Mouse (Mus musculus): ENCODE data around the gene Psrc1. TPM values are rescaled to one million over a fixed set of nuclear protein-coding genes. Genes with fewer than 3 reads are reported as not detected.

The Psrc1 gene
- polyA plus RNA-seq, 1 experiment from 2014 or later = 19.3 TPM

DNA sequence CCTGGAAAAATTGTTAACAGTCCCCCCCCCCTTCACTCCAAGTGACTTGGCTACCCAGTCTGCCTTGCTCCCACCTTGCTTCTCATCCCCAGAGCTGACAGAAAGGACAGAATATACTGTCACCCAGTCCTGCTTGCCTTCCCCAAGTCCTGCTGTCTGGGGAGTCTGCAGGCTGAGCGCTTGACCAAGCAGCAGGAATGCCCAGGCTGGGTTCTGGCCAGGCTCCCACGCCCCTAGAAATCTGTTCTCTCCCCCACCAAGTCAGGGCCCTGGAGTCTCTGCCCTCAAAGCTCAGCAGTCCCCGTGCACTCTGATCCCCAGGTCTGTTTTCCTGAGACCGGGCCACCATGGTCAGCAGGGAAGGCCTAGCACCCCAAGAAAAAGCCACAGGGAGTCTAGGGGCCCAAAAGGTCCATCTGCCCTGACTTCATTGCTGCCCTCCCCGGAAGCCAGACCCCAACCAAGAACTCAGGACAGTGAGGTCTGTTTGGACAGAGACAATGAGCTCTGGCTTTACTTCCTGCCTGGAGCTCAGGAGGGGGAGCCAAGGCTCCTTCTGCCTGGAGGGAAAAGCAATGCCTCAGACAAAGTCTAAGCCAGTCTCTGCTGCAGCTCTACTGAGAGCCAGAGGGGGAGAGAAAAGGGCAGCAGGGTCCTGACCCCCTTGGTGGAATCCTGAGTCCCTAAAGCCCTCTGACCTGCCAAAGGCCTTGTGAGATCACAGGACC, 27.6 kb downstream of the Psrc1 start:
- peaks cover 3 to 9% of the 10 kb centered on the region in 2 experiments; a peak in 2 of 4 replicates for H3K4me1 ChIP-seq (ENCODE audit: control insufficient read depth in 2 of 2, insufficient read depth in 2 of 2, low read length in 2 of 2)
- peak overlapping the region in 1 of 2 experiments; percentile 28; a peak in 1 of 4 replicates for H3K27ac ChIP-seq (replicated peaks in 1 of 2; ENCODE audit: control insufficient read depth in 1 of 2, insufficient read depth in 1 of 2, low read depth in 2 of 2, low read length in 2 of 2)
- H3K9me3 ChIP-seq (ENCODE audit: control insufficient read depth, low read length) = peaks cover 6% of the 10 kb centered on the region; the same call in 1 of the 2 replicates
- 62% methylated on average over 5 of the region's 5 CpGs for WGBS
- H3K9ac ChIP-seq (ENCODE audit: low read length) = peak overlapping the region; percentile 25
- H3K4me3 ChIP-seq (ENCODE audit: control insufficient read depth in 1 of 2, insufficient read depth in 1 of 2, low read depth in 1 of 2, low read length in 2 of 2) = no peak overlapping the region
- no peak for ATAC-seq (ENCODE audit: insufficient number of reproducible peaks, insufficient read depth, low FRiP score, low read depth)
- H3K27me3 ChIP-seq (ENCODE audit: control insufficient read depth, insufficient read depth, low read length) = peaks cover 11% of the 10 kb centered on the region
- H3K4me2 ChIP-seq (ENCODE audit: low read length) = no peak overlapping the region
- H3K36me3 ChIP-seq (ENCODE audit: control insufficient read depth, insufficient read depth, low read length) = 0 out of 2 replicates have a peak, but pooled peaks cover 5% of the 10 kb centered on the region

DNA sequence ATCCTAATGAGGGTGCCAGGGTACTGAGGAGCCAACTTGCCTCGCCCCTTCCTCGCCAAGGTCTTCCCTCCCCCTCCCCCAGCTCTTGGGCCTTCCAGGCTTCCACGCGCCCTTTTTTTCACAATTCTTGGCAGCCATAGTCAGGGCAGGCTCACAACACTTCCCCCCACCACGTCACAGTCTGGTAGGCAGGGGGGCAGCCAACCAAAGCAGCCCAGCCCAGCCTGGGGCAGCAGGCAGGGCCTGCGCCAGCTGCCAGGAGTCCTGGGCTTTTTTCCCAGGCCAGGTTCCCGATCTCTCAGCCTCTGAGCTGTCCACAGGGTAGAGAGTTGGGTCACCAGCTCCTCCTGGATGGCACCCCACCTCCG, 28.1 kb downstream of the Psrc1 start:
- ATAC-seq (ENCODE audit: insufficient number of reproducible peaks, insufficient read depth, low FRiP score, low read depth) = no peak

GRCm38 (mm10) chr3:108413634-108414360, 30.2 kb downstream of the Psrc1 start:
- no peak overlapping the region for H3K27ac ChIP-seq (replicated peaks in 1 of 2; ENCODE audit: control insufficient read depth in 1 of 2, insufficient read depth in 1 of 2, low read depth in 2 of 2, low read length in 2 of 2)
- H3K4me3 ChIP-seq (ENCODE audit: control insufficient read depth in 1 of 2, insufficient read depth in 1 of 2, low read depth in 1 of 2, low read length in 2 of 2) = no peak overlapping the region
- no peak overlapping the region for H3K9ac ChIP-seq (ENCODE audit: low read length)
- H3K4me2 ChIP-seq (ENCODE audit: low read length) = no peak overlapping the region
- 94% methylated on average over 35 of the region's 35 CpGs for WGBS
- H3K9me3 ChIP-seq (ENCODE audit: control insufficient read depth, low read length) = peaks cover 6% of the 10 kb centered on the region; the same call in 1 of the 2 replicates
- no peak for ATAC-seq (ENCODE audit: insufficient number of reproducible peaks, insufficient read depth, low FRiP score, low read depth)
- H3K36me3 ChIP-seq (ENCODE audit: control insufficient read depth, insufficient read depth, low read length) = 0 out of 2 replicates have a peak, but pooled peaks cover 5% of the 10 kb centered on the region
- peaks cover 16% of the 10 kb centered on the region for H3K27me3 ChIP-seq (ENCODE audit: control insufficient read depth, insufficient read depth, low read length)
- peaks cover 3 to 9% of the 10 kb centered on the region in 2 experiments; a peak in 2 of 4 replicates for H3K4me1 ChIP-seq (ENCODE audit: control insufficient read depth in 2 of 2, insufficient read depth in 2 of 2, low read length in 2 of 2)

More for the DNA sequence above, 28.1 kb downstream of the Psrc1 start:
- 71% methylated on average over 8 of the region's 8 CpGs for WGBS
- Histone ChIP-seq H3K4me3 (ENCODE audit: control insufficient read depth in 1 of 2, insufficient read depth in 1 of 2, low read depth in 1 of 2, low read length in 2 of 2) (no peak overlapping the region), H3K27me3 (ENCODE audit: control insufficient read depth, insufficient read depth, low read length) (peaks cover 16% of the 10 kb centered on the region), H3K4me1 (ENCODE audit: control insufficient read depth in 2 of 2, insufficient read depth in 2 of 2, low read length in 2 of 2) (peaks cover 3 to 9% of the 10 kb centered on the region in 2 experiments; a peak in 2 of 4 replicates), H3K9me3 (ENCODE audit: control insufficient read depth, low read length) (peaks cover 6% of the 10 kb centered on the region; the same call in 1 of the 2 replicates), H3K9ac (ENCODE audit: low read length) (peak overlapping the region; percentile 25; the same call in 1 of the 2 replicates), H3K27ac (replicated peaks in 1 of 2; ENCODE audit: control insufficient read depth in 1 of 2, insufficient read depth in 1 of 2, low read depth in 2 of 2, low read length in 2 of 2) (peak overlapping the region in 1 of 2 experiments; percentile 28; a peak in 1 of 4 replicates), H3K36me3 (ENCODE audit: control insufficient read depth, insufficient read depth, low read length) (0 out of 2 replicates have a peak, but pooled peaks cover 5% of the 10 kb centered on the region), H3K4me2 (ENCODE audit: low read length) (no peak overlapping the region)

- Histone ChIP-seq H3K27ac (replicated peaks in 1 of 2; ENCODE audit: control insufficient read depth in 1 of 2, insufficient read depth in 1 of 2, low read depth in 2 of 2, low read length in 2 of 2) (no peak within 1 kb of the TSS), H3K4me2 (ENCODE audit: low read length) (peak within 1 kb of the TSS; percentile 100), H3K36me3 (ENCODE audit: control insufficient read depth, insufficient read depth, low read length) (0 out of 2 replicates have a peak, but pooled peaks cover 5% of the 10 kb centered on the region), H3K27me3 (ENCODE audit: control insufficient read depth, insufficient read depth, low read length) (peaks cover 16% of the 10 kb centered on the region), H3K9ac (ENCODE audit: low read length) (peak within 1 kb of the TSS; percentile 79), H3K9me3 (ENCODE audit: control insufficient read depth, low read length) (peaks cover 6% of the 10 kb centered on the region; the same call in 1 of the 2 replicates), H3K4me3 (ENCODE audit: control insufficient read depth in 1 of 2, insufficient read depth in 1 of 2, low read depth in 1 of 2, low read length in 2 of 2) (peak within 1 kb of the TSS; percentile 74 to 78), H3K4me1 (ENCODE audit: control insufficient read depth in 2 of 2, insufficient read depth in 2 of 2, low read length in 2 of 2) (peaks cover 3 to 9% of the 10 kb centered on the region in 2 experiments; a peak in 2 of 4 replicates)
- no peak for ATAC-seq (ENCODE audit: insufficient number of reproducible peaks, insufficient read depth, low FRiP score, low read depth)
- 10% methylated on average over 42 of the region's 67 CpGs for WGBS
Measured at GRCm38 (mm10) chr3:108414857-108415830, 31.5 kb downstream of the Psrc1 start, which contains the start of gene Celsr2. Gene Celsr2 (minus strand): TSS chr3:108415552.

GRCm38 (mm10) chr3:108415831-108416223, 32.2 kb downstream of the Psrc1 start:
- Histone ChIP-seq H3K4me2 (ENCODE audit: low read length) (peak overlapping the region; percentile 100), H3K27ac (replicated peaks in 1 of 2; ENCODE audit: control insufficient read depth in 1 of 2, insufficient read depth in 1 of 2, low read depth in 2 of 2, low read length in 2 of 2) (no peak overlapping the region), H3K9ac (ENCODE audit: low read length) (peak overlapping the region; percentile 79), H3K27me3 (ENCODE audit: control insufficient read depth, insufficient read depth, low read length) (peaks cover 16% of the 10 kb centered on the region), H3K36me3 (ENCODE audit: control insufficient read depth, insufficient read depth, low read length) (0 out of 2 replicates have a peak, but pooled peaks cover 5% of the 10 kb centered on the region), H3K4me3 (ENCODE audit: control insufficient read depth in 1 of 2, insufficient read depth in 1 of 2, low read depth in 1 of 2, low read length in 2 of 2) (peak overlapping the region; percentile 74 to 78), H3K9me3 (ENCODE audit: control insufficient read depth, low read length) (peaks cover 6% of the 10 kb centered on the region; the same call in 1 of the 2 replicates), H3K4me1 (ENCODE audit: control insufficient read depth in 2 of 2, insufficient read depth in 2 of 2, low read length in 2 of 2) (peaks cover 3 to 9% of the 10 kb centered on the region in 2 experiments; a peak in 2 of 4 replicates)
- peak; percentile 76 for ATAC-seq (ENCODE audit: insufficient number of reproducible peaks, insufficient read depth, low FRiP score, low read depth)
- under 1% methylated on average over 46 of the region's 48 CpGs for WGBS

- Histone ChIP-seq H3K36me3 (ENCODE audit: control insufficient read depth, insufficient read depth, low read length) (peaks cover 33% of the 10 kb centered on the region), H3K4me1 (ENCODE audit: control insufficient read depth in 2 of 2, insufficient read depth in 2 of 2, low read length in 2 of 2) (peaks cover 5 to 11% of the 10 kb centered on the region in 2 experiments), H3K4me2 (ENCODE audit: low read length) (no peak overlapping the region), H3K27me3 (ENCODE audit: control insufficient read depth, insufficient read depth, low read length) (no peaks in the 10 kb centered on the region), H3K27ac (replicated peaks in 1 of 2; ENCODE audit: control insufficient read depth in 1 of 2, insufficient read depth in 1 of 2, low read depth in 2 of 2, low read length in 2 of 2) (no peak overlapping the region), H3K4me3 (ENCODE audit: control insufficient read depth in 1 of 2, insufficient read depth in 1 of 2, low read depth in 1 of 2, low read length in 2 of 2) (no peak overlapping the region), H3K9me3 (ENCODE audit: control insufficient read depth, low read length) (no peaks in the 10 kb centered on the region), H3K9ac (ENCODE audit: low read length) (no peak overlapping the region)
- ATAC-seq (ENCODE audit: insufficient number of reproducible peaks, insufficient read depth, low FRiP score, low read depth) = no peak
- 26% methylated on average over 6 of the region's 6 CpGs for WGBS
Measured at GRCm38 (mm10) chr3:108423006-108423405, 39.4 kb downstream of the Psrc1 start.
